Mouse (Mus musculus) CH12F3 (cell line): ENCODE results near the gene Stk32b.

Experiments used
- in situ Hi-C: fragments of 300-500 bp; cut with MboI; formaldehyde crosslinking; loops from 2 replicates; pipeline ENCODE4 v1.14.3; 2020; ENCODE audit warnings: low sequenced_read_pairs

Gene Stk32b

GRCm38 (mm10) chr5:37716505-37717372, at the start of gene Stk32b:
TSS of gene Stk32b (minus strand) at chr5:37717171.
- in situ Hi-C loops: no loop called here

- in situ Hi-C loops: no loop called here
Observed at GRCm38 (mm10) chr5:37765851-37766250, 48.9 kb upstream of the Stk32b start.

- in situ Hi-C loops: no loop called here
Observed at GRCm38 (mm10) chr5:37762046-37762445, 45.1 kb upstream of the Stk32b start.

- in situ Hi-C loops: no loop called here
Observed at GRCm38 (mm10) chr5:37753366-37753765, 36.4 kb upstream of the Stk32b start.

GRCm38 (mm10) chr5:37752027-37752967, 35.3 kb upstream of the Stk32b start:
- in situ Hi-C loops: no loop called here

GRCm38 (mm10) chr5:37743889-37744707, 27.1 kb upstream of the Stk32b start:
- in situ Hi-C loops: no loop called here

GRCm38 (mm10) chr5:37736213-37736612, 19.2 kb upstream of the Stk32b start:
- in situ Hi-C loops: no loop called here

- in situ Hi-C loops: no loop called here
Observed at GRCm38 (mm10) chr5:37735224-37735623, 18.3 kb upstream of the Stk32b start, which contains the start of gene Cytl1. TSS of gene Cytl1 (plus strand) at chr5:37735519.

GRCm38 (mm10) chr5:37730781-37731180, 13.8 kb upstream of the Stk32b start:
- in situ Hi-C loops: no loop called here

- in situ Hi-C loops: no loop called here
Observed at GRCm38 (mm10) chr5:37725220-37725886, 8.4 kb upstream of the Stk32b start.

GRCm38 (mm10) chr5:37720670-37721069, 3.7 kb upstream of the Stk32b start:
- in situ Hi-C loops: no loop called here

- in situ Hi-C loops: no loop called here
Observed at GRCm38 (mm10) chr5:37717384-37717963, 503 bp upstream of the Stk32b start.

- in situ Hi-C loops: no loop called here
Observed at GRCm38 (mm10) chr5:37709257-37709904, 7.6 kb downstream of the Stk32b start.

GRCm38 (mm10) chr5:37708124-37708523, 8.8 kb downstream of the Stk32b start:
- in situ Hi-C loops: no loop called here

GRCm38 (mm10) chr5:37704962-37705361, 12.0 kb downstream of the Stk32b start:
- in situ Hi-C loops: no loop called here

- in situ Hi-C loops: no loop called here
Observed at GRCm38 (mm10) chr5:37699757-37700156, 17.2 kb downstream of the Stk32b start.

GRCm38 (mm10) chr5:37697286-37697685, 19.7 kb downstream of the Stk32b start:
- in situ Hi-C loops: no loop called here

GRCm38 (mm10) chr5:37695773-37696172, 21.2 kb downstream of the Stk32b start:
- in situ Hi-C loops: no loop called here

- in situ Hi-C loops: no loop called here
Observed at GRCm38 (mm10) chr5:37692759-37693158, 24.2 kb downstream of the Stk32b start.
